Mouse (Mus musculus): Measurements from ENCODE around the gene Dexi.

Gene Dexi

GRCm38 (mm10) chr16:10540763-10541597 is 1.9 kb downstream of the Dexi start:
- no peak for DNase-seq (ENCODE audit: low spot score in 2 of 2)

GRCm38 (mm10) chr16:10536961-10537360 is 5.9 kb downstream of the Dexi start:
- DNase-seq (ENCODE audit: low spot score in 2 of 2) = no peak

GRCm38 (mm10) chr16:10536323-10536722 is 6.5 kb downstream of the Dexi start:
- DNase-seq (ENCODE audit: low spot score in 2 of 2) = no peak

- no peak for DNase-seq (ENCODE audit: low spot score in 2 of 2)
Measured at GRCm38 (mm10) chr16:10534567-10534966, 8.3 kb downstream of the Dexi start.

- no peak for DNase-seq (ENCODE audit: low spot score in 2 of 2)
Measured at GRCm38 (mm10) chr16:10533781-10534180, 9.1 kb downstream of the Dexi start.

- no peak for DNase-seq (ENCODE audit: low spot score in 2 of 2)
Measured at GRCm38 (mm10) chr16:10530179-10530578, 12.7 kb downstream of the Dexi start.

GRCm38 (mm10) chr16:10528382-10528781 is 14.5 kb downstream of the Dexi start:
- no peak for DNase-seq (ENCODE audit: low spot score in 2 of 2)

GRCm38 (mm10) chr16:10527046-10527644 is 15.7 kb downstream of the Dexi start:
- DNase-seq (ENCODE audit: low spot score in 2 of 2) = no peak

- DNase-seq (ENCODE audit: low spot score in 2 of 2) = no peak
Measured at GRCm38 (mm10) chr16:10525610-10525980, 17.3 kb downstream of the Dexi start.

- DNase-seq (ENCODE audit: low spot score in 2 of 2) = no peak
Measured at GRCm38 (mm10) chr16:10524866-10525609, 17.8 kb downstream of the Dexi start.

- no peak for DNase-seq (ENCODE audit: low spot score in 2 of 2)
Measured at GRCm38 (mm10) chr16:10523650-10524049, 19.2 kb downstream of the Dexi start.

- DNase-seq (ENCODE audit: low spot score in 2 of 2) = peak; percentile 81 to 82
Measured at GRCm38 (mm10) chr16:10522811-10523210, 20.0 kb downstream of the Dexi start.

GRCm38 (mm10) chr16:10520908-10521614 is 21.8 kb downstream of the Dexi start:
- peak; percentile 88 to 89 for DNase-seq (ENCODE audit: low spot score in 2 of 2)

- DNase-seq (ENCODE audit: low spot score in 2 of 2) = no peak
Measured at GRCm38 (mm10) chr16:10518030-10518429, 24.8 kb downstream of the Dexi start.

- DNase-seq (ENCODE audit: low spot score in 2 of 2) = no peak
Measured at GRCm38 (mm10) chr16:10515953-10516572, 26.8 kb downstream of the Dexi start.

GRCm38 (mm10) chr16:10511134-10511520 is 31.7 kb downstream of the Dexi start:
- DNase-seq (ENCODE audit: low spot score in 2 of 2) = no peak

- no peak for DNase-seq (ENCODE audit: low spot score in 2 of 2)
Measured at GRCm38 (mm10) chr16:10510477-10511133, 32.2 kb downstream of the Dexi start.

GRCm38 (mm10) chr16:10508691-10509090 is 34.2 kb downstream of the Dexi start:
- DNase-seq (ENCODE audit: low spot score in 2 of 2) = no peak

- DNase-seq (ENCODE audit: low spot score in 2 of 2) = no peak
Measured at GRCm38 (mm10) chr16:10507445-10507844, 35.4 kb downstream of the Dexi start.

- DNase-seq (ENCODE audit: low spot score in 2 of 2) = no peak
Measured at GRCm38 (mm10) chr16:10503058-10503457, 39.8 kb downstream of the Dexi start.

- DNase-seq (ENCODE audit: low spot score in 2 of 2) = no peak
Measured at GRCm38 (mm10) chr16:10501865-10502264, 41.0 kb downstream of the Dexi start.

Measured in right cerebral cortex, adult 2 months (tissue).